Mouse (Mus musculus) kidney, postnatal 0 days (tissue): ENCODE measurements at regions not wholly inside any gene's neighbourhood (a gene's known extent, or its start where the extent isn't known, plus 50 kb on each side); places are given as distances from the start of the nearest gene placed in this dataset.
A peak's percentile ranks its signal among the peaks of the same experiment; 100 is the strongest.

Source experiments
- ATAC-seq: fragments of 200-750 bp; cut with Nextera tagmentation; replicated peaks from 2 replicates; pipeline ENCODE4 v1.8.0; 2017; ENCODE audit warnings: low read depth, moderate number of reproducible peaks, moderate TSS enrichment, moderate library complexity; ENCODE audit not compliant: low FRiP score
- DNase-seq: peaks from one replicate; pipeline ENCODE4 v3.0.0-alpha.2; 2016; ENCODE audit warnings: low spot score
- H3K27ac ChIP-seq: fragments of 300-500 bp; sonication (generic); 2 replicates; pipeline ENCODE4 v1.5.1; 2014; ENCODE audit warnings: mild to moderate bottlenecking
- H3K27me3 ChIP-seq: fragments of 300-500 bp; sonication (generic); 2 replicates; pipeline ENCODE4 v1.6.1; 2014; ENCODE audit warnings: low read length, mixed read lengths; ENCODE audit not compliant: insufficient read depth
- H3K36me3 ChIP-seq: fragments of 300-500 bp; sonication (generic); 2 replicates; pipeline ENCODE4 v1.6.1; 2014; ENCODE audit warnings: low read length, mixed read lengths; ENCODE audit not compliant: insufficient read depth
- H3K4me1 ChIP-seq: fragments of 300-500 bp; sonication (generic); replicated peaks from 2 replicates; pipeline ENCODE4 v1.6.1; 2014; ENCODE audit warnings: antibody characterized with exemption, low read length, mixed read lengths; ENCODE audit not compliant: insufficient read depth
- H3K4me2 ChIP-seq: fragments of 300-500 bp; sonication (generic); 2 replicates; pipeline ENCODE4 v1.6.1; 2014; ENCODE audit warnings: mild to moderate bottlenecking, low read length, moderate library complexity, mixed read lengths
- H3K4me3 ChIP-seq: fragments of 300-500 bp; sonication (generic); replicated peaks from 2 replicates; pipeline ENCODE4 v1.5.1; 2014; ENCODE audit warnings: low read depth, low read length
- H3K9ac ChIP-seq: fragments of 300-500 bp; sonication (generic); 2 replicates; pipeline ENCODE4 v1.6.1; 2014; ENCODE audit warnings: low read depth, low read length
- H3K9me3 ChIP-seq: fragments of 300-500 bp; sonication (generic); replicated peaks from 2 replicates; pipeline ENCODE4 v1.6.1; 2016; ENCODE audit warnings: low read length, inconsistent platforms, mixed read lengths
- CTCF ChIP-seq: IDR thresholded peaks from 2 replicates; pipeline ENCODE4 v1.5.1; 2016; ENCODE audit warnings: antibody characterized with exemption, low read depth, mild to moderate bottlenecking, moderate library complexity
- WGBS: fragments of 180-500 bp; shearing (Covaris S2); extraction: QIAGEN DNeasy Blood & Tissue Kit; methylation state at CpG from one replicate; pipeline ENCODE4 v1.1.7; 2014; 5-methylcytosine and 5-hydroxymethylcytosine counted together

DNA sequence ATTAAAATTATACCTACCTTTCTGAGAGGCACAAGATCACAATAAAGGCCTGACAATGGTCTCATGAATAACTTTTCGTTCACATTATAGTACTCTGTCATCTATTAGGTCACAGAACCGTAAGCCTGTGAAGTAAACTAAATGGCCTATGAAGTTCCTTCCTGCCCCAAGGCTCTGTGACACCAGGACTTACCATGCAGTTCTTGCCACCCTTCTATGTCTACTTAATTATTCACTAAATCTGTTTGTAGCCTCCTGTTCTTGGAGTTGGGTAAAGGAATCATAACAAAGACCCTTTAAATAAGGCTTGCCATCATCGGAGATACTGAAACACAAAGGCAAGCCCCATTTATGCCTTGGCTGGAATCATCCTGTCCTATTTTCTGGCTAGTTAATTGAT is 408.3 kb downstream of the Cmpk2 start:
- H3K27ac ChIP-seq = no peak overlapping the region
- DNase-seq (no peak), ATAC-seq (no peak)
- no peak overlapping the region for H3K4me3 ChIP-seq
- H3K27me3 ChIP-seq = no peaks in the 10 kb centered on the region
- no peaks in the 10 kb centered on the region for H3K36me3 ChIP-seq
- WGBS = 43% methylated on average over 3 of the region's 3 CpGs
- no peak overlapping the region for H3K4me2 ChIP-seq
- no peak overlapping the region for H3K9ac ChIP-seq
- H3K9me3 ChIP-seq = no peaks in the 10 kb centered on the region
- no peaks in the 10 kb centered on the region for H3K4me1 ChIP-seq
- TF ChIP-seq CTCF = no peak

DNA sequence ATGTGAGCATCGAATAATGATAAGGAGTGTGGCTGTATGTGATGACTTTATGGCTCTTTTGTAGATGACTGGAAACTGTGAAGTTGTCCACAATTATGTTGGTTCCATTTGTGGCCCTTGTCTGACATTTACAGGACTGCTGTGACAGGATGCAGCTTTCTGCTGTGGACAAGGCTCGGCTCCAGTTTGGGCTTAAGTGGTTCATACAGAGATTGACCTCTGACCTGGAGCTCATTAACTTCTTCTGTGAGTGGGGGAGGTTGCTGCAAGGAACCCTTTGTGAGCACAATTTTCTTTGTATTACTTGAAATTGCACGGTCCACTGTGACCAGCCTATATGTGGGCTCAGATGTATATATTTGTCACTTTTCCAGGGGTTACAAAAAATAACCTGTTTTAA is 403.5 kb downstream of the Cmpk2 start:
- DNase-seq = peak; percentile 59
- 23% methylated on average over 3 of the region's 3 CpGs for WGBS
- no peak for TF ChIP-seq CTCF
- Histone ChIP-seq H3K9ac (no peak overlapping the region), H3K4me2 (no peak overlapping the region), H3K27ac (no peak overlapping the region), H3K4me3 (no peak overlapping the region), H3K4me1 (no peaks in the 10 kb centered on the region), H3K36me3 (no peaks in the 10 kb centered on the region), H3K9me3 (no peaks in the 10 kb centered on the region), H3K27me3 (no peaks in the 10 kb centered on the region)
- ATAC-seq = no peak

DNA sequence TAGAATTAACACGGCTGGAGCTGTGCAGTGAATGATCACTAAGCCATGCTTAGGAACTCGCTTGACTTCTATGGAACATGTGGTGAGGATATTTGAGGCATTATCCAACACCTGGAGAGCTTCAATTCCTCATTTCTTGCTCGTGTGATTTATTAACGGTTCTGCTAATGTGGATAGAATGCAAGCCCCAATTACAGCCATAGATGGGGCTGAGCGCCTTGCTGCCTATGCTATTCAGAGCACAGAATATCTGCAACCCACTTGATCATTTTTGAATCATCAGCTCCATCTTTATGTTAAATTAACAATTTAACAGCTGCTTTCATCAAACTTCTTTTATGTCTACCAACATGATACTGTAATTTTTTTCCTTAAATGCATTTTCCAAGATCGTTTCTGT is 398.7 kb downstream of the Cmpk2 start:
- no peaks in the 10 kb centered on the region for H3K36me3 ChIP-seq
- DNase-seq = no peak
- no peak overlapping the region for H3K4me2 ChIP-seq

GRCm38 (mm10) chr12:26855091-26855516 is 386.1 kb downstream of the Cmpk2 start:
- Histone ChIP-seq H3K9ac (no peak overlapping the region), H3K27ac (no peak overlapping the region), H3K4me2 (no peak overlapping the region), H3K36me3 (no peaks in the 10 kb centered on the region), H3K4me3 (no peak overlapping the region), H3K27me3 (no peaks in the 10 kb centered on the region), H3K4me1 (0 out of 2 replicates have a peak, but pooled peaks cover 5% of the 10 kb centered on the region), H3K9me3 (peaks cover 5% of the 10 kb centered on the region)
- TF ChIP-seq CTCF = no peak
- ATAC-seq (peak; percentile 81), DNase-seq (peak; percentile 74)
- WGBS = 0% methylated on average over 1 of the region's 1 CpGs

More for the DNA sequence above, 398.7 kb downstream of the Cmpk2 start:
- Histone ChIP-seq H3K9me3 (no peaks in the 10 kb centered on the region), H3K4me3 (no peak overlapping the region), H3K9ac (no peak overlapping the region), H3K4me1 (no peaks in the 10 kb centered on the region), H3K27me3 (no peaks in the 10 kb centered on the region), H3K27ac (no peak overlapping the region)
- TF ChIP-seq CTCF = no peak
- ATAC-seq = no peak
- 82% methylated on average over 6 of the region's 6 CpGs for WGBS

GRCm38 (mm10) chr12:26844917-26845316 is 375.9 kb downstream of the Cmpk2 start:
- no peak for TF ChIP-seq CTCF
- H3K4me2 ChIP-seq = no peak overlapping the region
- no peaks in the 10 kb centered on the region for H3K9me3 ChIP-seq
- H3K9ac ChIP-seq = no peak overlapping the region
- no peak overlapping the region for H3K27ac ChIP-seq
- no peak for DNase-seq
- no peaks in the 10 kb centered on the region; the same call in 1 of the 2 replicates for H3K4me1 ChIP-seq
- H3K36me3 ChIP-seq = no peaks in the 10 kb centered on the region
- no peak for ATAC-seq
- 44% methylated on average over 12 of the region's 12 CpGs for WGBS
- H3K4me3 ChIP-seq = no peak overlapping the region
- no peaks in the 10 kb centered on the region for H3K27me3 ChIP-seq

DNA sequence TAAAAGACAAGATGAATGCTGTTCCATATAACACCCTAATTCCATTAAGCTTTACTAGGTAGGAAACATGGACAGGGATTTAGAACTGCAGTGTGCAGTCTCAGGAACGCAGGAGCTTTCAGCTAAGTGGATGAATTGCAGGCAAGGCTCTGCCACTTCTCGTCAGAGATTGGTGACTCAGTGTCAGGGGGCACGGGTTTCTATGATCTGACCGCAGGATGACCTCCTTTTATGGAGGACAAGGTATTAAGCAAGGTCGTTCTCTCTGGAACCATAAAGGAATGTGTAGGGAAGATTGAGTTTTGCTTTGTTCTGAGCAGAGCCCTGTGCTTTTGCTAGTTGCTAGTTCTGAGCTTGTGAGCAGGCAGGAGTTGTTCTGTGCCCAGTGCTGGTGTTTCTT is 373.7 kb downstream of the Cmpk2 start:
- 3% methylated on average over 5 of the region's 5 CpGs for WGBS
- Histone ChIP-seq H3K27ac (no peak overlapping the region), H3K4me3 (no peak overlapping the region), H3K36me3 (no peaks in the 10 kb centered on the region), H3K9me3 (no peaks in the 10 kb centered on the region), H3K9ac (no peak overlapping the region), H3K4me1 (no peaks in the 10 kb centered on the region; the same call in 1 of the 2 replicates), H3K27me3 (no peaks in the 10 kb centered on the region), H3K4me2 (no peak overlapping the region)
- ATAC-seq = no peak
- no peak for TF ChIP-seq CTCF
- DNase-seq = peak; percentile 4
